Mouse (Mus musculus) kidney, adult 8-10 months (tissue): ENCODE results near the gene Mbip.

Experiments used
- DNase-seq, 2 experiments: peaks; one replicate each; pipeline ENCODE4 v3.0.0; 2022

Mbip gene

GRCm38 (mm10) chr12:56286828-56287227, 58.9 kb downstream of the Mbip start:
- DNase-seq: no peak

DNA sequence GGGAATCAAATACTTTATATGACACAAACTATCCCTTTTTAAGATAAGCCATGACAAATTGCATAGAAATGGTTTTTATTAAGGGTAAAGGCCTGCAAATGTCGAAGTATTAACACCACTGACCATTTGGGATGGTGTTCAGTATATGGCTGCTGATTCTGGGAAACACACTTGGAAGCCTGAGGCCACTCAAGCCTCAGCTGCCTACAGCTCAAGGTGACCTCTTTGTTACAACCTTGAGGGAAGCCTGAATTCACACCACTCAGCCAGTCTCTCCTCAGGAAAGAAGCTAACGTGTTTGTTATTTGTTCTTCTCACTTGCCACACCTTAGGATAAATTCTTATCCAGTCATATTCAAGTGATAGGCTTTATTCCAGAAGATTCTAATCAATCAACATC, 61.5 kb downstream of the Mbip start:
- DNase-seq: no peak

DNA sequence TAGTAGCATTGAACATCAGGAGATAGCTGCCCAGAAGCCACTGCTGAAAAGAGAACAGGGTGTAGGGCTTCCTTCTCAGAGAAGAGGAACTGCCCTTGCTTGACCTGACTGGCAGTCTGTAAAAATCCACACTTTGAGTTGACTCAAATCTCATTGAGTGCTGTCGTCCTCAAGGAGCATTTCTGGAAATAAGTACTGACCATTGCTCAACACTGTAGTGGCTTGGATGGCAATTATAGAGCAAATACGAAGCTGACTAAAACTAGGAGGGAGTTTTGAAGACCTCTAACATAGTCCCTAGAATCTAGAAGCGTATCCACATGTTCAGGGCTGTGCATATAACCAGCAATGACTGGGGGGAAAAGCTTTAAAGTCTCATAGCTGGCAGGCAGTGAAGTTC, 64.0 kb downstream of the Mbip start:
- DNase-seq: no peak
